In the genomic region with DNA sequence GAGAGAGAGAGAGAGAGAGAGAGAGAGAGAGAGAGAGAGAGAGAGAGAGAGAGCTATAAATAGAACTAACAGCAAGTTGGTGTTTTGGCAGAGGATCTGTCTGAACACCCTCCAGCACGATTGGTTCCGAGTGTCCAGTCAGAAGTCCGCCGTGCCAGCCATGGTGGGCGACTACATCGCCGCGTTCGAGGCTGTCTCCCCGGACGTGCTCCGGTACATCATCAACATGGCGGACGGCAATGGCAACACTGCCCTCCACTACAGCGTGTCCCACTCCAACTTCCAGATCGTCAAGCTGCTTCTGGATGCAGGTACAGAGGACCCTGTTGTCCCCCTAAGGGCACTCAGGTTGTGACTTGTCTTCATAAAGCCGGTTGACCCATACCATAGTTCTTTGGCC, we compare ENCODE assay signal across 12 mouse cellular contexts.
"Had no signal": no experiment of that assay in that cellular context is flagged by ENCODE, and none has a peak within 500 bp of the region (broad histone marks: within the 10 kb centered on the region; RNA-seq: fewer than 3 reads in every experiment).

No protein-coding gene starts in this region.

- H3K4me1 ChIP-seq: liver, embryonic 12.5 days; midbrain, embryonic 12.5 days; stomach, embryonic 15.5 days had no signal

- H3K9ac ChIP-seq: limb, embryonic 15.5 days; liver, embryonic 12.5 days; lung, embryonic 14.5 days; midbrain, embryonic 12.5 days; stomach, embryonic 15.5 days had no signal

- H3K4me3 ChIP-seq: limb, embryonic 15.5 days; liver, embryonic 12.5 days; midbrain, embryonic 12.5 days; stomach, embryonic 15.5 days had no signal

- H3K4me2 ChIP-seq: limb, embryonic 15.5 days; liver, embryonic 12.5 days; lung, embryonic 14.5 days; midbrain, embryonic 12.5 days; stomach, embryonic 15.5 days had no signal

- ATAC-seq: liver, embryonic 12.5 days; midbrain, embryonic 16.5 days had no signal

- DNase-seq: kidney, postnatal 36 days; layer of hippocampus, adult 9-11 months; layer of hippocampus, postnatal 36 days; lung, embryonic 14.5 days; right cerebral cortex, postnatal 14 days; thymus, postnatal 4 days had no signal

- H3K27me3 ChIP-seq: limb, embryonic 15.5 days; liver, embryonic 12.5 days; midbrain, embryonic 12.5 days; stomach, embryonic 15.5 days had no signal

- H3K27ac ChIP-seq: kidney, postnatal 0 days; limb, embryonic 15.5 days; liver, embryonic 12.5 days; midbrain, embryonic 12.5 days; stomach, embryonic 15.5 days had no signal

- H3K9me3 ChIP-seq: limb, embryonic 15.5 days; liver, embryonic 12.5 days; midbrain, embryonic 12.5 days; stomach, embryonic 15.5 days had no signal
